Mouse (Mus musculus) CD4-positive helper T cell, adult 2 months (primary cell): Measurements from ENCODE around the gene Slc44a5.
"Not testable (repeated sequence)": the region's sequence is repeated elsewhere in the genome, so short reads cannot be mapped to it uniquely, and the experiment has no call there.

ENCODE experiments used
- DNase-seq: peaks from one replicate; pipeline ENCODE4 v3.0.0-alpha.2; 2012; ENCODE audit warnings: low read depth, missing footprints, low spot score

Gene Slc44a5

GRCm38 (mm10) chr3:154215309-154215708 lies 242.1 kb downstream of the Slc44a5 start:
- no peak for DNase-seq

- no peak for DNase-seq
Measured at GRCm38 (mm10) chr3:154215779-154216178, 242.5 kb downstream of the Slc44a5 start.

- no peak for DNase-seq
Measured at GRCm38 (mm10) chr3:154222141-154222591, 248.9 kb downstream of the Slc44a5 start.

- no peak for DNase-seq
Measured at GRCm38 (mm10) chr3:154222688-154223087, 249.5 kb downstream of the Slc44a5 start.

- peak; percentile 9 for DNase-seq
Measured at GRCm38 (mm10) chr3:154226100-154226752, 253.0 kb downstream of the Slc44a5 start.

GRCm38 (mm10) chr3:154244932-154245331 lies 271.7 kb downstream of the Slc44a5 start:
- DNase-seq, result no peak

- no peak for DNase-seq
Measured at GRCm38 (mm10) chr3:154251486-154251885, 278.2 kb downstream of the Slc44a5 start.

GRCm38 (mm10) chr3:154252219-154252618 lies 279.0 kb downstream of the Slc44a5 start:
- DNase-seq, result no peak

GRCm38 (mm10) chr3:154254187-154254586 lies 281.0 kb downstream of the Slc44a5 start:
- not testable (repeated sequence) for DNase-seq

GRCm38 (mm10) chr3:154257312-154257711 lies 284.1 kb downstream of the Slc44a5 start:
- DNase-seq, result no peak

GRCm38 (mm10) chr3:154268313-154268712 lies 295.1 kb downstream of the Slc44a5 start:
- no peak for DNase-seq

- peak; percentile 28 for DNase-seq
Measured at GRCm38 (mm10) chr3:154269757-154270366, 296.6 kb downstream of the Slc44a5 start.

- no peak for DNase-seq
Measured at GRCm38 (mm10) chr3:154274681-154275080, 301.4 kb downstream of the Slc44a5 start.

GRCm38 (mm10) chr3:154284260-154284659 lies 311.0 kb downstream of the Slc44a5 start:
- no peak for DNase-seq

- DNase-seq, result no peak
Measured at GRCm38 (mm10) chr3:154285351-154285750, 312.1 kb downstream of the Slc44a5 start.

- DNase-seq, result no peak
Measured at GRCm38 (mm10) chr3:154287217-154287616, 314.0 kb downstream of the Slc44a5 start.

- no peak for DNase-seq
Measured at GRCm38 (mm10) chr3:154288429-154289069, 315.3 kb downstream of the Slc44a5 start.

GRCm38 (mm10) chr3:154290351-154290750 lies 317.1 kb downstream of the Slc44a5 start:
- DNase-seq, result no peak

GRCm38 (mm10) chr3:154292126-154292525 lies 318.9 kb downstream of the Slc44a5 start:
- DNase-seq, result no peak

GRCm38 (mm10) chr3:154293839-154294490 lies 320.7 kb downstream of the Slc44a5 start:
- DNase-seq, result no peak

- no peak for DNase-seq
Measured at GRCm38 (mm10) chr3:154294924-154295834, 321.9 kb downstream of the Slc44a5 start.
